Mouse (Mus musculus) heart, postnatal 10 days (tissue): Measurements from ENCODE around the gene Slc31a1. TPM values are rescaled to one million over a fixed set of nuclear protein-coding genes. Genes with fewer than 3 reads are reported as not detected.

ENCODE experiments used
- DNase-seq, 2 experiments: peaks; one replicate each; pipeline ENCODE4 v3.0.0; 2021
- intact Hi-C: fragments of 180-260 bp; cut with DNase I; formaldehyde crosslinking; loops from one replicate; pipeline ENCODE4 v1.15.1; 2025
- total RNA-seq, 2 experiments: library from RNA; stranded (reverse); gene quantifications; 2 replicates each; pipeline ENCODE4 v1.2.3; 2021

Gene Slc31a1
- total RNA-seq, 2 experiments from 2014 or later: 31.3 to 31.8 TPM

DNA sequence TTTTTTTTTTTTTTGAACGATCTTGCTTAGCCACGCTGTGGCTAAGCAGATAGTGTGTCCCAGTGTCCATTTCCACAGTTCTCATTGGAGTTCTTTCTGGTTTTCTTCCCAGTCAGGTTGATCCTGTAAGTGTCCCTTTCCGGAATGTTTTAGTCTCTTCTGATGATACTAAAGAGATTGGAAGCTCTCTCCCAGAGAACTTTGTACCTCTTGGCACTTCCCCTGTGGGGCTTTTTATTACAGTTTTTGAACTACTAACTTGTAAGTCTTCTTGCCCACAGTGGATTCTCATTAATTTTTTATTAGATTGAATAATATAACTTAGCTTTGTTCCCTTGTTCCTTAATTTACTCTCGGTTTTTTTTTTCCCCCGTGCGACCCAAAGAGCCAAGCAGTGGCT lies 1.0 kb downstream of the Slc31a1 start:
- intact Hi-C loops: loop anchor here (2.0 to 5.0 kb wide), 2 partner anchors 45 to 156 kb away; partner anchors contain the start of gene Alad
- no peak for DNase-seq

DNA sequence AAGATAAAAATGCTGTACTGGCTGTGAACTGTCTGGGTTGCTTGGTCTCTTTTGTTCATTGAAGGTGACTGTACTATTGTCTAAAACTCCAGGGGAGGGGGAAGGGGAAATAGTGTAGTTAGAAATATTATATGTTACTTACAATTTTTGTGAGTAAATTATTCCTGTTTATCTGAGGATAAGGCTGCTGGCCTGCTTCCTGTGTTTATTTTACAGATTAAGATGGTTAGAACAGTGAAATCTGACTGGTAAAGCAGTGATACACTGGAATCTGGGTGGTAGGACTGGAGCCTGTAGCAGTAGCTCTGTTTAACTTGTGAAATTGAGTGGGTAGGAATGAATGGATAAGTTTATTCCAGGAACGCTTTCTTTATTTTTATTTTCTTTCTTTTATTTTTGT lies 1.5 kb downstream of the Slc31a1 start:
- no peak for DNase-seq
- intact Hi-C loops: loop anchor here (2.0 to 5.0 kb wide), 2 partner anchors 45 to 155 kb away; partner anchors contain the start of gene Alad

DNA sequence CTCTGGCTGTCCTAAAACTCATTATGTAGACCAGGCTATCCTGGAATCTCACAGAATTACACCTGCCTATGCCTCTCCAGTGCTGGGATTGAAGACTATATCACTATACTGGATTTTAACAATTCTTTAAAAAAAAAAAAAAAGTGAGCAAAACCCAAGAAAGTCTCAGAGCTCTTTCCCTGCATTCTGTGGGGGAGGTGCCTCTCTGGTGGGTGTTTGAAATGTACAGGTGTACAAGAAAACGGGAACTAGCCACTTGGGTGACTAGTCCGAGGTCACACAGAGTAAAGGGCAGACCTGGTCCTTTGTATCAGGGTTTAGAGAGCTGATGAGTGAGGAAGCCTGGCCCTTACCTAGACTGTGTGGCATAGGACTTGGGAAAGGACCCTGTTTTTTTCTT lies 1.9 kb downstream of the Slc31a1 start:
- intact Hi-C loops: loop anchor here (5.0 kb wide), 1 partner anchor 155 kb away; the partner anchor contains the start of gene Alad
- no peak for DNase-seq

DNA sequence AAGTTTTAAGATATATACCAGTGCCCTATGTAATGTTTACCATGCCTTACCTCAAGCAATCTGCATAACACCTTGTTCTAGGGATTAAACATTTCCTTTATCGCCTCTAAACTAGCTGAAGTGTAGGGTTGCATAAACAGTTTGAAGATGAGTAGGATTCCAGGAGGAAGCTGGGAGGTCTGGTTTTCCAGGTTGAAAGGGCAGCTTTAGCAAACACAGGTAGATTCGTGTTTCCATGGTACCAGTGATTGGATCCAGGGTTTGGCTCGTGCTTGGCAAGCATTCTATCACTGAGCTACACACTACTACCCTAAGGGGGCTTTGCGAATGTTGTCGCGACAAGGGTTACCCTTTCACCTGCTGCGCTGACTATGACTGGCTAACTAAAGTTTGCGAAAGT lies 3.8 kb downstream of the Slc31a1 start:
- DNase-seq: no peak
- intact Hi-C loops: loop anchor here (5.0 kb wide), 1 partner anchor 153 kb away; the partner anchor contains the start of gene Alad

DNA sequence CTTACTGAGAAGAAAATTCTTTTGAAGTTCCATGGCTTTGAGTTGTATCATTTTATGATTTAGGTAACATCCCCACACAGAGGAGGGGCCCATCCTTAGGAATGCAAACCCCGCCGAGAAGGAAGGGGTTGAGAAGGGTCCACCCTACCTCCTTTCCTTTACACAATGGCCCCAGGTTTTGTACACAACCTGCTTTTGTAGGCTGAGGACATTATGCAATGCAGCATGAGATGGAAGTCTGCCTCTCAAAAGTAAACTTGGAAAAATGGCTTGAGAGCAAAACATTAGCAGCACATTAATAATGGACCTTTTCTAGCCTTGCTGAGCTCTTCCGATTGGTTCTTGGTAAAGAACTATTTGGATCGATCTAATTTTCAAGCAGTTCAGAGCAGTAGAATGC lies 5.8 kb downstream of the Slc31a1 start:
- intact Hi-C loops: no loop called here
- no peak for DNase-seq

DNA sequence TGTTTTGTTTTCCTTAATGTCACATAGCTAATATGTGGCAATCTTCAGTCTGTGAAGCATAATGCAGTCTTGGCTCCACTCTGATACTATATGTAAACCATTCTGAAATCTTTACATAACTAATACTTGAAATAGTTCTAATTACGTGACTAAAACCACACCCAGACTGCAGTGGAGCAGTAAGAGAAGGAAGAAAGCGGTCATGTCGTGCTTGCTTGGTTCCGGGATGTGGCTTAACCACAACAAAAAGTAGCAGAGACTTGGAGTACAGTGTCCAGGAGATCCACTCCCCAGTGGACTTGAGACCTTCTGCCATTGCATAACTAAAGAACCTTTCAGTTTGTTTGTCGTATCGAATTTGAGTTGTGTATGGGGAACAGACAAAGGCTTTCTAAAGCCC lies 7.1 kb downstream of the Slc31a1 start:
- DNase-seq: no peak
- intact Hi-C loops: no loop called here

DNA sequence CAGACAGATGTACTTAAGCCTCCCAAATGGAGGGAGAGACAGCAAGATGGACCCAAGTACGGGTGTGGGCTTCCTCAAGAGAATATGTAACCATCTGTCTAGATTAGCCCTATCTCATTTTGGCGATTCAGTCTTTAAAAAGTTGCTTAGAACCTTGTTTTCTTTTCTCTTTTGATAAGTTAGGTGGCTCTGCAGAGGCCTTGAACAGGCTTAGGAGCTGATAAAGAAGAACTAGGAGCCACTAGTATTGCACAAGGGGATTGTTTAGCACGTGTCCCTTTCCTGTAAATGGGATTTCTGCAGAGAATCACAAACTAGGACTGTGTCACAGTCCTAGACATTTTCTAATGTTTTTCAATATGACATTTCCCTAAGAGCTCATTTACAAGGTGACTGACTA lies 8.6 kb downstream of the Slc31a1 start:
- intact Hi-C loops: no loop called here
- no peak for DNase-seq

DNA sequence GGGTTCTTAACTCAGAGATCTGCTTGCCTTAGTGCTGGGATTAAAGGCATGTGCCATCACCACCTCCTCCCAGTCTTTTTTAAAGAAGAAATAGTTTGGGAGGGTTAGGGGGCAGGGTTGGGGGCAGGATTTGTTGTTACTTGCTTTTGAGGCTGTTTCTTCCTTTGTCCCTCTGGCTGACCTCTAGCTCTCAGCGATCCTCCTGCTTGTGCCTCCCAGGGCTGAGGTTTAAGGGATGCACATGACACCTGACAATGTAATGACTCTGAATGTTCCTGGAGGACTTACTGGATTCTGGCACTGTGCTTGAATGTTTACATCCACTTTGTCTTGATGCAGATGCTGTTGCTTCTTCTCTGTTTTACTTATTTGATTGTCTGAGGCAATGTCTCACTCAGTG lies 11.9 kb downstream of the Slc31a1 start:
- DNase-seq: no peak
- intact Hi-C loops: no loop called here

DNA sequence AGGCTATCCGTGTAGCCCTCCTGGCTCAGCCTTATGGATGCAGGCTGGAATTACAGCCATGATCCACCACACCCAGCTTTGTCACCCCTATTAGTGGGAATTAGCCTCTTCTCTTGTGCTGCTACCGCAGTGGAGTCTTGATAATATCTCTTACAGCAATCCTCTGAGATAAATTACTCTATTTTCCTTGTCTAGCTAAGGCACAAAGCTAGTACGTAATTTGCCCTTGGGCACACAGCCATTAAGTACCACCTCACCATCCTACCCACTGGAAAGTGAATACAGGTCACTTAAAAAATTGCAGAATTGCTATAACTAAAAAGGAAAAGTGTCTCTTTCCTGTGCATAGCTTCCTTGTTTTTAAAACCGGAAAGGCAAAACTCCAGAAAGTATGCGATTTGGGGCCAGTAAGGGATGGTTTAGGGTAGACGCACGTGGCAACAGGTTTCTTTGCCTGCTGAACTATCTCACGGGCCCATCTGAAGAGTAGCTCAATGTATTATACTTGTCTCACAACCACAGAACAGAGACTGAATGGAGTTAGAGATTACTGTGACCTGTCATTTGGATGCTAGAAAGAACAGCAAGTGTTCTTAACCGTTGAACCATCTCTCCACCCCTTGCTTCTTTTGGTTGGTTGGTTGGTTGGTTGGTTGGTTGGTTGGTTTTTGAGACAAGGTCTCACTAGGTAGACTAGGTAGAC lies 12.4 kb downstream of the Slc31a1 start:
- DNase-seq: no peak
- intact Hi-C loops: no loop called here

DNA sequence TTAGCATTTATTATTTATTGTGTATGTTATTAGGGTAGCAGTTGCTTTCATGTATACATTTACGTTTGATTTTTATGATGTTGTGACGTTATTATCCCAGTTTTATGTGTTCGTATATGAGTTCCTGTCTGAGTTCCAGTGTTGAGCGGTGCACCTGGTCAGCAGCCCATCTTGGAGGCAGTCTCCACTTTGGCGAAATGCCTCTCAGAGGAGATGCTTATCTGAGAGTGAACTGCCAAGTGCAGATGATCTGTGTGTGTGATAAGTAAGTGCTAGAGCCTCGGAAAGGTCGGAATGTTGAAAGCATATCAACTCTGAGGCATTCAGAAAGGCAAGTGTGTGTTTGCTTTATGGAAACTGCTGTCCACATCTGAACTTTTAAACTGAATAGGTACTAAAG lies 13.1 kb downstream of the Slc31a1 start:
- DNase-seq: no peak
- intact Hi-C loops: no loop called here

DNA sequence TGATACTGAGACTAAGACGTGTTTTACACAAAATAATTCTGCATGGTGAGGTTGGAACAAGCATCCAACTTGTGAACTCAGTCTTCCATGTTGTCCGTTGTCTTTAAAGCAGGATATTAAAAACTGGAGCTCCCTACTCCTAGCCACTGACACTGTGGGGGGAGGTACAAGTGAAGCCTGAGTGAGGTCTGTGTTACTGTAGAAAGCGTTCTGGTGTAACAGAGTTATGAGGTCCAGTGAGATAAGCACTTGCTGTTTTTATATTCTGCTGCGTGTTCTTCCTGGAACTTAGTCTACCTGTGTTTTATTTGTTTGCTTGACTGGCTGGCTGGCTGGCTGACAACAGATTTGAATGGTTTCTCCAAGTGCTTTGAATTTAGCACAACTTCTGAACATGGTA lies 13.8 kb downstream of the Slc31a1 start:
- intact Hi-C loops: no loop called here
- no peak for DNase-seq

DNA sequence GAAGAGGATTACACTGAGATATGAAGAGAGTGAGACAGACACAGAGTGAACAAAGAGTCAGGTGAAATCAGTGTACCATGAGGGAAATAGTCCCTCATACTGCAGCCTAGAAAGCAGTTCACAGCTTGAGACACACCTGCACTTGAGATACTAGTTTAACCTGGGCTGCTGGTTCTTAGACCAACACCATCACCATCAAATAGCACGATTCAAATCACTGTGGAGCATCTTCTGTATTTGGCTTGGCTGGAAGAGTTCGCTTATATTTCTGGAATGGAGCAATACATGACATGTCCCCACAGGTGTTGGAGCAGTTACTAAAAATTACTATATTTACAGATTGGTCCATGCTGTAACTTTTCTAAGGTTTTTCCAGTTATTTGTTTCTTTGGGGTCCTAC lies 15.6 kb downstream of the Slc31a1 start:
- no peak for DNase-seq

DNA sequence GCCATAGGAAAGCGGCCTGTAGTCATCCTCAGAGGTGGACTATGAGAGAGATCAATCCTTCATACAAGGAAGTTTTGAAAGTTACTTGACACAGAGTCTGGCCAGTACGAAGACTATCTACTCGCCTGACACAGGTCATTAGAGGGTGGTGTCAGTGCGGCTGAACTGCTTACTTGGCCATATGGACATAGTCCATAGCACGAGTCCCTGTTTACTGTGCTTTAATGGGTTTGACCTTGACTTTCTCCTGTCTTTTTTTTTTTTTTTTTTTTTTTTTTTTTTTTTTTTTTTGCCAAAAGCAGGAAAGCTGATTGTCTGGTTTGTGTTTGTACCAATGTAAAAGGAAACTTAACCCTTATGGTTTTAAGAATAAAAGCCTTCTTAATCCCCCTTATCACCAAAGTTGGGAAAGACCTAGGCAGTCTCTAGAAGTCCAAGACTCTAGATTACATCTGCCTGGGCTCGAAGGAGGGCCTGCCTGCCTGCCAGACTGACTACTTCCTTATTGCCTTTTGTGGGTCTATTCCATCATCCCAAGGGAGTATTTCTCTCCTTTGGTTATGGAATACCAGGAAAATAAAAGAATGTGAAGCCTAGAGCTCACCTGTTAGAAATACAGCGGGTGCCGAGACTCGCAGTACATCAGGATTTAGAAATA lies 19.3 kb downstream of the Slc31a1 start:
- intact Hi-C loops: no loop called here
- DNase-seq: no peak

More for the DNA sequence above, 15.6 kb downstream of the Slc31a1 start:
- intact Hi-C loops: no loop called here

DNA sequence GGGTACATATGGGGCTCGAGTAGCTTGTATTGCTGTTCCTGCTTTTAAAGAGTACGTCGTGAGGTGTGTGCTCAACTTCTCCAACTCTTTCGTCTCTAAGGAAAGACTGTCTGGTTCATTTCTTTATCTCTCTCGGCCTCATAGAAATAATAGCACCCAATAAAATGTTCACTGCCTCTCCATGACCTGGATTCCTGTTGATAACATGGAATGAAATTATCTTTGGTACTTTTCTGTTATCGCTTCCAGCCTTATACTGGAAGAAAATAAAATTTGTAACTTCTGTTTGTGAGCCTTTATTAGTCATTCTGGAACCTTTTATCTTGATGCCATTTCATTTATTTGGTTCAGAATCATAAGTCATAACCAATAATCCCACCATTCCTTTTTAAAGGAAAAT lies 22.7 kb downstream of the Slc31a1 start:
- no peak for DNase-seq
- intact Hi-C loops: no loop called here

DNA sequence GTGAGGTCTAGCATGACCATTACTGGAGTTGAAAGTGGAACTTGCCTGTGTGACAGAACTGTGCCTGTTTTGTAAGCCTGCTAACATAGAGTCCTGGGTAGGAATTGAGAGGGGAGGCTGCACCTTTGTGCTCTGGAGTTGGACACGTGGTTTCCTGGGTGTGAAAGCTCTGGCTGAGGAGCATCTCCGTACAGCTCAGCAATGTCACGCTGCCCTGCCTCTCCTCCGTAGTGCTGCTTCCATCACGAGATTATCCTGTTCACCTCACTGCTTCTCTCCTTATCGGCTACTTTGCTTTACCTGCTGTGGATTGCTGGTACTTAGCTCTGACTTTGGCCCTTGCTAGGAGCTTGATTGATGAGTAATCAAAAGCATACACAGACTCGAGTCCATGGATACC lies 23.2 kb downstream of the Slc31a1 start:
- intact Hi-C loops: no loop called here
- DNase-seq: no peak

DNA sequence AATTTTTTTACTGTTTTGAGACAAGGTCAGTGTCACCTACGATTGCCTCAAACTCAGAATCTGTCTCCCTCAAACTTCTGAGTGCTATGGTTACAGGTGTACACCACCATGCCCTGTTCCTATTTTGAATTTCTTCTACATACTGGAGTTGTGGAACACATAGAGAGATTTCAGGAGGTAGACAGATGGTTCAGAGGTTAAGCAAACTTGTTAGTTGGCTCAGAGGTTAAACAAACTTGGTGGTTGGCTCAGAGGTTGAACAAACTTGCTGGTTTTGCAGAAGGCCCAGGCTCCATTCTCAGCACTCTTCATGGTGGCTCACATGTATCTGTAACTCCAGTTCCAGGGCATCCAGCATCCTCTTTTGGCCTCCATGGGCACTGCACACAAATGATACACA lies 23.6 kb downstream of the Slc31a1 start:
- intact Hi-C loops: no loop called here
- no peak for DNase-seq

DNA sequence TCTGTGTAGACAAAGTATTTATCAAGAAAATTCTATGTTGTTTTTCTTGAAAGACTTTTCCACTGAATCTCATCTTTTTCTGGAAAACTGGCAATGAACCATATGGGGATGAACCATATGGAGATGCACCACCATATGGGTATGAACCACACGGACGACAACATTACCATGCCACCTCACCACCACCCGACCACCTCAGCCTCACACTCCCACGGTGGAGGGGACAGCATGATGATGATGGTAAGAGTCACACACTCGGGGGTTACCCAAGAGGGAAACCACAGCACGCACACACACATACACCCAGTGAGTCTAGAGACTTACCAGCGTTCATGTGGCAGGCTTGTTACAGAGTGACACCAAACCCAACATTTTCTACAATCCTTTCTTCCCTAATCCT lies 24.9 kb downstream of the Slc31a1 start:
- intact Hi-C loops: no loop called here
- no peak for DNase-seq

DNA sequence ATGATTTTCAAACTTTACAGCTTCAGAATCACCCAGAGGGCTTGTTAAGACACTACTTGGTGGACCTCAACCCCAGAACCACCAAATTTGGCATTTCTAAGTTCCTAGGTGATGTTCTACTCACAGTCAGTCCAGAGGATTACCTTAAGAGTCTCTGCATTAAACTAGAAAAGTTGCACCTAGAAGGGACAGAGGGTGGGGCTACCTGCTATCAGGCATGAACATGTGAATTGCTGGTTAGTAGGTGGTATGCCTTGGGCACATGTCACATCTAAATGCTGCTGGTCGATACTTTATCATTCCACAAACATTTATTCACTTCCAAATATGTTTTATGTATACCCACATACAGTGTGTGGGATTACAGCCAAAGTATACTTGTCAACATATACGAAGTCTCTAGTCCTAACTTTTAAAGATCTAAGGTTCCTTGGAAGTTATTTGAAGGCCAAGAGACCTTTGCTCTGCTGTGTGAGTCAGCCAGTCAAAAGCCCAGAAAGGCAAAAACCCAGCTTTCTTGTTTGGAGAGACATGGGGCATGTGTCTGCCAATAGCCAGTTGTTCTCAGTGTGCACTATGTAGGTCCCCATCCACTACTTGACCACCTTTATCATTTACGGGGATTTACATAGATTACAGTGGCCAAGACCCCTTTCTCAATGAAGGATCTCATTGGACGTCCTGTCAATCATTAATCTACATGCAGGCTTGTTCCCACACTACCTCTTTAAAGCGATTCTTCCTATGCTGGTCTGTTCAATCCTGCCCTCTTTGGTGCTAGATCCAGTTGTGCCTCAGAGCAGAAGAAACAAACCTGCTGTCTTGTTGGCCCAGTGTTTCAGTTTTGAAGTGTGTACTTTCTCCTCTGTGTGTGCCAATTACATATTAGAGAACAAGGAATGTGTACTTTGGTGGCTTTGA lies 29.3 kb downstream of the Slc31a1 start:
- no peak for DNase-seq
- intact Hi-C loops: no loop called here

DNA sequence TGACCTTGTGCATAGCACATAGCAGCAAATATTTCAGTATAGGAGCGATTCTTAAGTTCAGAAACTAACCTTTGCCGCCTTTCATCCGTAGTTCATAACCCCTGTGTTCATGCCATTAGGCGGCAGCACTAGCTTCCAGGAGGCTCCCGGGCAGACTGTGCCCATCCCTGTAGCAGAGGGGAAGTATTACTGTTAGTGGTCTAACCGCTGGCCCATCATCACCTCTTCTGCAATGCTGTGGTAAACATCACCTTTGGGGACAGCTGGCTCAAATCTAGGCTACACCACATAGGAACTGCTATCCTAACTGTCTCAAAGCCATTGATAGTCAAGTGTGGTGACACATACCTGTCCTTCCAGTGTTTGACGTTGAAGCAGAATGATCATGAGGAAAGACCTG lies 31.4 kb downstream of the Slc31a1 start:
- intact Hi-C loops: no loop called here
- DNase-seq: no peak

DNA sequence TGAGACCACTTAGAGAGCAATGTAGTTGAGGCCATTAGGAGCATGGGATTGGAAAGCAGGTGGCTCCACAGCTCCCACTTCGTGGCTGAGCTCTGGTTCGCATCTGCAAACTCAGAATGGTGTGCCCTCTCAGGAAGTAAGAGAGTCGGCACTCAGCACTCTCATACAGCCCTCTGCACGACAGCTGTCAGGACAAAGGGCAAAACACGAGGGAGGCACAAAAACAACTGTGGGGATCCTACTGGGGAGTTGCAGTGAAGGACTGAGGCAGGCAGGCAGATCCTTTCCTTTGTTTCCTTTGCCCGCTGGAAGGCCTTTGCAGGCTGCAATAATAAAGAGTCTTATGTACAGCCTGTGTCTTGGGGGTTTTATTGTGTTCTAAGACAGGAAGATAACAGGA lies 32.9 kb downstream of the Slc31a1 start:
- no peak for DNase-seq
- intact Hi-C loops: no loop called here

DNA sequence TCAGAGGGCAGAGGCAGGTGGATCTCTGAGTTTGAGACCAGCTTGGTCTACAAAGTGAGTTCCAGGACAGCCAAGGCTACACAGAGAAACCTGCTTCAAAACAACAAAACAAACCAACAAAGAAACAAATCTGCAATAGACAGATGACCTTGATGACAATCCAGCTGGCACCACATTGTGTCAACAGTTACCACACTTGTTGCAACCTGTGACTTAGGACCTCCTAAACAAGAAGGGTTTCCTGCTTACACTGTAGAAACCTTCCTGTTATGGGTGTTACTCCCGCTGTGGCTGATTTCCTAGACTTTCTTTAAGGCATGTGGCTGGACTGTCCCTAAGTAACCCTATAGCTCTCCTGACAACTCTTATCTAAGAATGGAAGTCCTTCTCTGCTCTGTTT lies 35.3 kb downstream of the Slc31a1 start:
- intact Hi-C loops: no loop called here
- no peak for DNase-seq
